Mouse (Mus musculus) heart, adult 2 months (tissue): ENCODE measurements at regions not wholly inside any gene's neighbourhood (a gene's known extent, or its start where the extent isn't known, plus 50 kb on each side); places are given as distances from the start of the nearest gene placed in this dataset.

ENCODE experiments used
- DNase-seq, 2 experiments: peaks; one replicate each; pipeline ENCODE4 v3.0.0; 2021
- H3K27ac ChIP-seq: fragments of 200-600 bp; 2 replicates; pipeline ENCODE4 v1.8.1; 2022
- H3K27me3 ChIP-seq: fragments of 200-500 bp; 2 replicates; pipeline ENCODE4 v1.6.1; 2012; ENCODE audit warnings: mild to moderate bottlenecking, low read length, inconsistent platforms, mixed read lengths; ENCODE audit not compliant: control insufficient read depth, insufficient read depth
- H3K36me3 ChIP-seq: fragments of 200-500 bp; 2 replicates; pipeline ENCODE4 v1.6.1; 2012; ENCODE audit warnings: low read length, inconsistent platforms; ENCODE audit not compliant: control insufficient read depth, insufficient read depth
- H3K4me1 ChIP-seq: fragments of 200-500 bp; 2 replicates; pipeline ENCODE4 v1.6.1; 2011; ENCODE audit warnings: low read length; ENCODE audit not compliant: control insufficient read depth, insufficient read depth
- H3K4me3 ChIP-seq: fragments of 200-600 bp; 2 replicates; pipeline ENCODE4 v1.8.1; 2022
- H3K79me2 ChIP-seq: fragments of 200-500 bp; replicated peaks from 2 replicates; pipeline ENCODE4 v1.6.1; 2012; ENCODE audit warnings: mild to moderate bottlenecking, inconsistent platforms, low read length, moderate library complexity, mixed read lengths; ENCODE audit not compliant: control insufficient read depth, insufficient read depth
- H3K9ac ChIP-seq: fragments of 200-500 bp; 2 replicates; pipeline ENCODE4 v1.6.1; 2012; ENCODE audit warnings: low read depth, mild to moderate bottlenecking, control low read depth, inconsistent platforms, low read length, mixed read lengths
- CTCF ChIP-seq: fragments of 200-600 bp; IDR thresholded peaks from 2 replicates; pipeline ENCODE4 v1.8.1; 2022; ENCODE audit warnings: antibody characterized with exemption, mild to moderate bottlenecking, moderate library complexity
- EP300 ChIP-seq: fragments of 200-500 bp; IDR thresholded peaks from 2 replicates; pipeline ENCODE4 v1.6.1; 2011; ENCODE audit warnings: low read depth, low read length, control low read depth; ENCODE audit not compliant: insufficient read depth
- POLR2A ChIP-seq: fragments of 200-500 bp; IDR thresholded peaks from 2 replicates; pipeline ENCODE4 v1.6.1; 2011; ENCODE audit warnings: mild to moderate bottlenecking, low read depth, low read length, control low read depth; ENCODE audit not compliant: insufficient read depth
- WGBS: fragments of 180-500 bp; shearing (Covaris S2); methylation state at CpG from one replicate; pipeline ENCODE4 v1.1.7; 2018; 5-methylcytosine and 5-hydroxymethylcytosine counted together
- intact Hi-C: fragments of 180-260 bp; cut with DNase I; formaldehyde crosslinking; loops from one replicate; pipeline ENCODE4 v1.15.1; 2025

DNA sequence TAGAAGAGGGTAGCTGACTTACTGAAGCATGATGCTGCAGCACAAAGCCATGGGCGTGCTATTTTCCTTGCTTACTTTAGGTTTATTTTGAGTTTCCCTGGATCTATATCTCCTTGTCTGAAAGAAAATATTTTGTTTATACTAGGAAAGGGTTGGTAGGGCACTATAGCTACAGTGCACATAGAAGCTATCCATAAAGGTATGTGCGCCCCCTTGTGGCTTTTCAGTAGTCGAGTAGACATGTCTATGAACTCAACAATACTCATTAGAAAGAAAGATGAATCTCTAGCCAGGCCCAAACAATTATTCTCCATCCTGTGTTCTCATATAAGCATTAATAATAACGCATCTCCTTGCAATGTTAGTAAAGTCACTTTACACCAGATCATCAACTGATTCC, 114.3 kb downstream of the Rab38 start:
- Histone ChIP-seq H3K79me2 (no peaks in the 10 kb centered on the region), H3K36me3 (no peaks in the 10 kb centered on the region), H3K4me3 (no peak overlapping the region), H3K27ac (no peak overlapping the region), H3K4me1 (no peaks in the 10 kb centered on the region), H3K9ac (no peak overlapping the region), H3K27me3 (no peaks in the 10 kb centered on the region)
- peak; percentile 67 for TF ChIP-seq CTCF
- no peak for TF ChIP-seq POLR2A
- no peak for TF ChIP-seq EP300
- DNase-seq: peak in 1 of 2 experiments; percentile 12
- intact Hi-C loops: loop anchor here (2.0 kb wide), 1 partner anchor 448 kb away; no protein-coding TSS in a partner anchor
- WGBS: 7% methylated on average over 4 of the region's 4 CpGs

DNA sequence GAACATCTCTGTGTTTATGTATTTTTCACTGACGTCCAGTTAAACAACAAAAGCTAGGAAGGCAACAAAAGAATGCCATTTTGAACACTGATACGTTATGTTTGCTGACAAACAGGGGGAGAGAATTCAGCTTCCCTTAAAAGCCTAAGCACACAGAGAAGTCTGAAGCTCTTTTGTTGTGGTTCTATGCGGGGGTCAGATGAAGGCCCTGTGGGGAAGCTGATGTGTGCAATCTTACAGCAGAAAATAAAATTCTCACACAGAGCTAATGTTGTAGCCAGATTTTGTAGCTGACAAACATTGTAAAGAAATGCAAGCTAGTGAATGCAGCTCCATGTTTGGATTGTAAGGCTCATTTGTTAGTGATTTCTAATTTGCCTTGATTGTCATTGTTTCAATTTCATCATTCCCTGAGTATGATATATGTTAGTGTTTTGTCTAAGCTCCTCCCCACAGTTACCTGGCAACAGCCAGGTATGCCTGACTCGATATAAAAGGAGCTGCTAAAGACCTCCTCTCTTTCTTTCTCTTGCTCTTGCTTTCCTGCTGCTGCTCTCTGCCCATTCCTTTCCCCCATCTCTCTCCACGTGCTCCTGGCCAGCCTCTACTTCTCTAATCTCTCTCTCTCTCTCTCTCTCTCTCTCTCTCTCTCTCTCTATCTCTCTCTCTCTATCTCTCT, 115.0 kb downstream of the Rab38 start:
- Histone ChIP-seq H3K9ac (no peak overlapping the region), H3K27ac (no peak overlapping the region), H3K27me3 (no peaks in the 10 kb centered on the region), H3K4me3 (no peak overlapping the region), H3K79me2 (no peaks in the 10 kb centered on the region), H3K36me3 (no peaks in the 10 kb centered on the region), H3K4me1 (no peaks in the 10 kb centered on the region)
- DNase-seq: no peak
- no peak for TF ChIP-seq CTCF
- TF ChIP-seq EP300: no peak
- TF ChIP-seq POLR2A: no peak
- 61% methylated on average over 5 of the region's 5 CpGs for WGBS
- intact Hi-C loops: loop anchor here (2.0 kb wide), 1 partner anchor 448 kb away; no protein-coding TSS in a partner anchor

DNA sequence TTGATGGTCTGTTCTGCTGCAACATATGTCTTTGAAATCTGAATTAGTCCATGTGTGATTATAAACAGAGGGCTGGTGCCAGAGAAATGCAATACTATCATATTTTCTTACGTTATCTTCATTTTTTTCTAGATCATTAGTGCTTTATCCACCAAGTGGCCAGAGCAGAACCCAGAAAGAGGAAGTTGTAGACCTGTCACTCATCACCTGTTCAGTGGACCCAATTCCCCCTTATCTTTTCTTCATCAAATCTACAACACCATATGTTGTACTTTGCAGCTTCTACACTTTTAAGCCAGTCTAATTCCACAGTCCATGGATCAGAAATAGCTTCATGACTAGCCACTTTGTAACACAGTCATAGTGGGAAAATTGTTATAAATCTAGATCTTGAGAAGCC, 145.0 kb downstream of the Rab38 start:
- Histone ChIP-seq H3K4me1 (no peaks in the 10 kb centered on the region), H3K4me3 (no peak overlapping the region), H3K79me2 (no peaks in the 10 kb centered on the region), H3K27me3 (no peaks in the 10 kb centered on the region), H3K9ac (no peak overlapping the region), H3K36me3 (no peaks in the 10 kb centered on the region), H3K27ac (no peak overlapping the region)
- intact Hi-C loops: no loop called here
- no peak for DNase-seq
- no peak for TF ChIP-seq EP300
- no peak for TF ChIP-seq CTCF
- no peak for TF ChIP-seq POLR2A
- WGBS: 58% methylated on average over 1 of the region's 1 CpGs

DNA sequence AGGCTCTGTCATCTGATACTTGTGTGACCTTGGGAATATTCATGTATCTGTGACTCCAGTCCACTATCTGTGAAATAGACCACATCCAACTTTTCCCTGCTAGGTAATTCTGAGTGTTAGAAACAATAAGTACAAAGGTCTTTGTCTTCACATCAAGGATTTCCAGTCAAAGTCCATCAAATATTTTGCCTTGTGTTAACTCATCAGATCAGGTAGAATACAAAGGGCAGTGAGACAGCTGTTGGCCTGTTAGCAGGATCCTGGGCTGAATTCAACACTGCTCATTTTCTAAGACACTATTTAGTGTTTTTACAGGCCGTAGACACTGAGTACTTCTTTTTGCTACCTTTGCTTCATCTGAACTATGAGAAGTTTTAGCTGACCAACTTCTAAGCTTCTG, 170.7 kb downstream of the Rab38 start:
- Histone ChIP-seq H3K36me3 (no peaks in the 10 kb centered on the region), H3K9ac (no peak overlapping the region), H3K27me3 (no peaks in the 10 kb centered on the region), H3K4me1 (no peaks in the 10 kb centered on the region), H3K4me3 (no peak overlapping the region), H3K79me2 (no peaks in the 10 kb centered on the region), H3K27ac (no peak overlapping the region)
- WGBS: 66% methylated on average over 1 of the region's 1 CpGs
- intact Hi-C loops: no loop called here
- TF ChIP-seq EP300: no peak
- TF ChIP-seq POLR2A: no peak
- no peak for TF ChIP-seq CTCF
- no peak for DNase-seq
